Mouse (Mus musculus) hindbrain, embryonic 16.5 days (tissue): Measurements from ENCODE around the gene Gm11084. TPM values are rescaled to one million over a fixed set of nuclear protein-coding genes. Genes with fewer than 3 reads are reported as not detected.
A peak's percentile ranks its signal among the peaks of the same experiment; 100 is the strongest.

Experiments used
- ATAC-seq: fragments of 200-750 bp; cut with Nextera tagmentation; 2 replicates; pipeline ENCODE4 v1.8.0; 2017; ENCODE audit warnings: moderate TSS enrichment, moderate library complexity
- H3K27ac ChIP-seq: fragments of 300-500 bp; sonication (generic); 2 replicates; pipeline ENCODE4 v1.5.1; 2014; ENCODE audit warnings: low read depth, mild to moderate bottlenecking, control low read depth, low read length, moderate library complexity
- H3K27me3 ChIP-seq: fragments of 300-500 bp; sonication (generic); replicated peaks from 2 replicates; pipeline ENCODE4 v1.6.1; 2014; ENCODE audit warnings: low read length; ENCODE audit not compliant: control insufficient read depth, insufficient read depth
- H3K36me3 ChIP-seq: fragments of 300-500 bp; sonication (generic); 2 replicates; pipeline ENCODE4 v1.6.1; 2014; ENCODE audit warnings: mild to moderate bottlenecking, low read length, moderate library complexity, mixed read lengths; ENCODE audit not compliant: control insufficient read depth, insufficient read depth
- H3K4me1 ChIP-seq: fragments of 300-500 bp; sonication (generic); 2 replicates; pipeline ENCODE4 v1.6.1; 2014; ENCODE audit warnings: low read depth, low read length; ENCODE audit not compliant: control insufficient read depth, insufficient read depth
- H3K4me2 ChIP-seq: fragments of 300-500 bp; sonication (generic); 2 replicates; pipeline ENCODE4 v1.6.1; 2014; ENCODE audit warnings: mild to moderate bottlenecking, low read length, control low read depth, moderate library complexity
- H3K4me3 ChIP-seq: fragments of 300-500 bp; sonication (generic); 2 replicates; pipeline ENCODE4 v1.5.1; 2014; ENCODE audit warnings: mild to moderate bottlenecking, low read length, control low read depth, moderate library complexity
- H3K9ac ChIP-seq: fragments of 300-500 bp; sonication (generic); 2 replicates; pipeline ENCODE4 v1.6.1; 2014; ENCODE audit warnings: low read depth, mild to moderate bottlenecking, control low read depth, low read length, moderate library complexity
- H3K9me3 ChIP-seq: fragments of 300-500 bp; sonication (generic); 2 replicates; pipeline ENCODE4 v1.6.1; 2014; ENCODE audit warnings: mild to moderate bottlenecking, low read length, moderate library complexity; ENCODE audit not compliant: control insufficient read depth
- WGBS: fragments of 180-500 bp; shearing (Covaris S2); extraction: QIAGEN DNeasy Blood & Tissue Kit; methylation state at CpG from one replicate; pipeline ENCODE4 v1.1.7; 2014; 5-methylcytosine and 5-hydroxymethylcytosine counted together
- polyA plus RNA-seq: library from polyadenylated mRNA; unstranded; fragments of >200 nt; fragmentation: Nextera tagmentation; extraction: Ambion mirVana; gene quantifications from 2 replicates; pipeline ENCODE4 v1.2.1, GENCODE M21; 2015

Gene Gm11084
- polyA plus RNA-seq, 1 experiment from 2014 or later = not detected

DNA sequence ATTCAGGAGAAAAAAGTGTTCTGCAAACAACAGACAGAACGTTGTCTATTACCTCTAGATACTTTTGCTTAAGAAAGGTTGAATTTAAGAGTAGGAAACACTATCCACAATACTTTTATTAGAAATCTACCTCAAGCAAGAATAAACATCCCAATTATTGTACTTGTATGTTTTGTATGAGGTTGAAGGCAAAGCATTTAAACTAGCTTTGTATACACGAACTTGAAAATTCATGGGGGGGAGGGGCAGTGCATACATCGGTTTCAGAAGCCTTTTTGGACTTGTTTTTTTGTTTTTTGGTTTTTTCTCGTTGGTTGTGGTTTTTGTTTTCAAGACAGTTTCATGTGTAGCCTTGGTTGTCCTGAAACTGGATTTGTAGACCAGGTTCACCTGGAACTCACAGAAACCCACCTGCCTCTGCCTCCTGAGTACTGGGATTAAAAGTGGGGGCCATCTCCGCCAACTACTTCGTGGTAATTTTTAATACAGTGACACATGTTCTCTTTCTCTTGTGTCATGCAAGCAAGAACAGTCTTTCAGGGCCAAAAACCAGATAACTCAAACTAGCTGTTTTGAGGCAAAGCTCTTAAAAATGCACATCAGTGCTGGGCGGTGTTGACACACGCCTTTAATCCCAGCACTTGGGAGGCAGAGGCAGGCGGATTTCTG is 4.9 kb downstream of the Gm11084 start:
- H3K4me1 ChIP-seq = peaks cover 10% of the 10 kb centered on the region
- no peaks in the 10 kb centered on the region for H3K27me3 ChIP-seq
- H3K9ac ChIP-seq = no peak overlapping the region
- no peak overlapping the region; the same call in 1 of the 2 replicates for H3K27ac ChIP-seq
- no peak overlapping the region for H3K4me3 ChIP-seq
- no peaks in the 10 kb centered on the region for H3K9me3 ChIP-seq
- H3K36me3 ChIP-seq = no peaks in the 10 kb centered on the region
- WGBS = 71% methylated on average over 9 of the region's 9 CpGs
- ATAC-seq = no peak
- H3K4me2 ChIP-seq = peak overlapping the region; percentile 51

DNA sequence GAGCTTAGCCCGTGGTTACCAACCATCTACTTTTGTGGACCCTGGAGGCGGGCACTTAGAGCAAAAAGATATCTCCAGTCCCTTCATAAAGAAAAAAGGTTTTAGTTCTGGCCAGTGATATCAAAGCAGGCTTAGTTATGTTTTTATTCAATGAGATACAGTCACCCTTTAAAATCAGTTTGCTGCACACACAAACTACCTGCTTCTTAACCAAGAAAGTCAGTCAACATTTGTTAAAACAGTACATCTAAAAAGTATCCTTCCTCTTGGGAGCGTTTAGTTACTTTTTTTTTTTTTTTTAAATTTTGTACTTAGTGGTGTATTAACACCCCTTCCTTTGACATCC is 5.5 kb downstream of the Gm11084 start:
- no peaks in the 10 kb centered on the region for H3K36me3 ChIP-seq
- peak overlapping the region; percentile 98 for H3K4me3 ChIP-seq
- no peak for ATAC-seq
- WGBS = 9% methylated on average over 3 of the region's 3 CpGs
- peaks cover 13% of the 10 kb centered on the region for H3K4me1 ChIP-seq
- peak overlapping the region; percentile 100 for H3K27ac ChIP-seq
- peak overlapping the region; percentile 51 for H3K4me2 ChIP-seq
- no peaks in the 10 kb centered on the region for H3K27me3 ChIP-seq
- H3K9me3 ChIP-seq = no peaks in the 10 kb centered on the region
- peak overlapping the region; percentile 100 for H3K9ac ChIP-seq

GRCm38 (mm10) chr2:72980337-72981074 is 6.0 kb downstream of the Gm11084 start, which contains the start of gene Sp3:
Gene Sp3, minus strand, starts transcription at chr2:72980446.
- no peaks in the 10 kb centered on the region for H3K36me3 ChIP-seq
- no peaks in the 10 kb centered on the region for H3K27me3 ChIP-seq
- peaks cover 18% of the 10 kb centered on the region for H3K4me1 ChIP-seq
- H3K9me3 ChIP-seq = no peaks in the 10 kb centered on the region
- peak within 1 kb of the TSS; percentile 100 for H3K9ac ChIP-seq
- H3K4me3 ChIP-seq = peak within 1 kb of the TSS; percentile 98
- ATAC-seq = peak; percentile 94
- H3K27ac ChIP-seq = peak within 1 kb of the TSS; percentile 100
- under 1% methylated on average over 46 of the region's 64 CpGs for WGBS
- H3K4me2 ChIP-seq = peak within 1 kb of the TSS; percentile 51

DNA sequence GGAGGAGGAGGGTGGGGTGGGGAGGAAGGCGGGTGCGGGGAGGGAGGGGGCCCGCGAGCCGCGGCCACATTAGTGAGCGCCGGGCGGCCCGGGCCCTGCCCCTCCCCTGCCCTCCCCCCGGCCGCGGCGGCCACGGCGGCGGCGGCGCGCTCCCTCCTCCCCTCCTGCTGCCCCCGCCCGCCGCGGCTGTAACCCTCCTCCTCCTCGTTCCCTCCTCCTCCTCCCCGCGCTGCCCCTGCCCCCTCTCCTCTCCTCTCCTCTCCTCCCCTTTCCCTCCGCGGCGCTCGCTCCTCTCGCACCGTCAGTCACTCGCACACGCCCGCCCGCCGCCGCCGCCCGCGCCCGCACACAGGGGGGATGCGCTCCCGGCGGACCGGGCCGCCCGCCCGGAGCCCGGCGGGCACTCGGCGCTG is 6.9 kb downstream of the Gm11084 start:
- H3K36me3 ChIP-seq = no peaks in the 10 kb centered on the region
- peaks cover 19% of the 10 kb centered on the region for H3K4me1 ChIP-seq
- ATAC-seq = peak; percentile 59
- H3K27me3 ChIP-seq = no peaks in the 10 kb centered on the region
- peak overlapping the region; percentile 98 for H3K4me3 ChIP-seq
- peak overlapping the region; percentile 100 for H3K9ac ChIP-seq
- no peaks in the 10 kb centered on the region for H3K9me3 ChIP-seq
- H3K4me2 ChIP-seq = peak overlapping the region; percentile 36
- peak overlapping the region; percentile 100 for H3K27ac ChIP-seq
- WGBS = under 1% methylated on average over 41 of the region's 54 CpGs

DNA sequence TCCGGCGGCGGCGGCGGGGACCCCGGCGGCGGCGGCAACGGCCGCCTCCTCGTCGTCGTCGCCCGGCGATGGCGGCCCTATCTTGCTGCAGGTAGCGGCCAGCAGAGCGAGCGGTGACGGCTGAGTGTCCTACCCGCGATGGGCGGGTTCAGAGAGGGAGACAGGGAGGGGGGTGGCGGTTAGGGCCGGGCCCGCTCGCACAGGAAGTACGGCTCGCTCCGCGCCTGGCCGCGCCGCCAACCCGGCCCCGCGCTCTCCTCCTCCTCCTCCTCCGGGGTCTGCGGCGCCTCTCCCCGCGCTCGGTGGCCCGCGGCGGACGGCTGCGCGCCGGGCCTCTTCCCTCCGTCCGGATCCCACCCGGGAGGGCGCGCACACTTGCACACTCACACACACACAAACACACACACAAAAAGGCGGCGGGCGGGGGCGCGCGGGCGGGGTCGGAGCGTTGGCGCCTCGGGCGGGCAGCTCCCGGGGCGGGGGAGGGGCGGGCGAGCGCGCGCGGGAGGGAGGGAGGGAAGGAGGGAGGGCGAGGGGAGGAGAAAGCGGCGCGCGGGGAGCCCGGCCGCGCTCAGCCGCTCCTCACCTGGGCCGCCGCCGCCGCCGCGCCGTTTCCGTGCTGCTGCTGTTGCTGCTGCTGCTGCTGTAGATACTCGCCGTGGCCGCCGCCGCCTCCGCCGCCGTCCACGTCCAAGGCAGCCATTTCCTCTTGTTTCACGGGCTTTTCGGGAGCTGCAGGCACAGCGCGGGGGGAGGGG is 7.4 kb downstream of the Gm11084 start:
- H3K9me3 ChIP-seq = no peaks in the 10 kb centered on the region
- H3K27ac ChIP-seq = peak overlapping the region; percentile 100
- ATAC-seq = peak; percentile 82
- H3K9ac ChIP-seq = peak overlapping the region; percentile 100
- 2% methylated on average over 53 of the region's 107 CpGs for WGBS
- peak overlapping the region; percentile 98 for H3K4me3 ChIP-seq
- peaks cover 19% of the 10 kb centered on the region for H3K4me1 ChIP-seq
- H3K27me3 ChIP-seq = no peaks in the 10 kb centered on the region
- no peaks in the 10 kb centered on the region for H3K36me3 ChIP-seq
- peak overlapping the region; percentile 57 for H3K4me2 ChIP-seq

- peaks cover 19% of the 10 kb centered on the region for H3K4me1 ChIP-seq
- peak overlapping the region; percentile 100 for H3K27ac ChIP-seq
- peak overlapping the region; percentile 98 for H3K4me3 ChIP-seq
- no peaks in the 10 kb centered on the region for H3K9me3 ChIP-seq
- ATAC-seq = peak; percentile 34
- H3K27me3 ChIP-seq = no peaks in the 10 kb centered on the region
- 1% methylated on average over 36 of the region's 38 CpGs for WGBS
- H3K4me2 ChIP-seq = peak overlapping the region; percentile 57
- peak overlapping the region; percentile 100 for H3K9ac ChIP-seq
- no peaks in the 10 kb centered on the region for H3K36me3 ChIP-seq
These were observed 8.0 kb downstream of the Gm11084 start for GRCm38 (mm10) chr2:72978473-72978872.

DNA sequence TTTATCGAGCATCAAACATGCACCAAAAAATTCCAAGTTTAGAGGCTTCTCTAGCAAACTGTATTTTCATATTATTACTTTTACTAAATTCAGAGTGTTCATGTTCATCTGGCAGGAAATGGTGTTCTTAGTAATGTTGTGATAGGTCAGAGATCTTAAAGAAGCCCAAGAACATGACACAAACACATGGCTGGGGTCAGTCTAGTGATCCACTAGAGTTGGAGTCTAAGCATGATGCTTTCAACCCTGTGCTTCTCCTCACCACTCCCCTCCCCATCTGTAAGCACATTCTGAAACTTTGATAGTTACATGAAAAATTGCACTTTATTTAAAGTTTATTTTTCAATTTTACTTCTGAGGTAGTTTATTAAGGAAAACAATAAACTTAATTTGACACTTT is 9.2 kb downstream of the Gm11084 start:
- WGBS = 85% methylated on average over 1 of the region's 1 CpGs
- ATAC-seq = no peak

GRCm38 (mm10) chr2:72976036-72976435 is 10.5 kb downstream of the Gm11084 start:
- no peak overlapping the region for H3K4me3 ChIP-seq
- ATAC-seq = no peak
- 0 out of 2 replicates have a peak, but pooled peaks cover under 1% of the 10 kb centered on the region for H3K36me3 ChIP-seq
- no peak overlapping the region for H3K9ac ChIP-seq
- H3K27me3 ChIP-seq = no peaks in the 10 kb centered on the region
- no peaks in the 10 kb centered on the region for H3K9me3 ChIP-seq
- no peak overlapping the region for H3K27ac ChIP-seq
- peaks cover 19% of the 10 kb centered on the region for H3K4me1 ChIP-seq
- H3K4me2 ChIP-seq = no peak overlapping the region; the same call in 1 of the 2 replicates

More for the DNA sequence above, 9.2 kb downstream of the Gm11084 start:
- H3K4me3 ChIP-seq = no peak overlapping the region
- no peak overlapping the region for H3K9ac ChIP-seq
- peaks cover 19% of the 10 kb centered on the region for H3K4me1 ChIP-seq
- H3K27me3 ChIP-seq = no peaks in the 10 kb centered on the region
- H3K9me3 ChIP-seq = no peaks in the 10 kb centered on the region
- peak overlapping the region; percentile 43 for H3K4me2 ChIP-seq
- no peaks in the 10 kb centered on the region for H3K36me3 ChIP-seq
- no peak overlapping the region for H3K27ac ChIP-seq

DNA sequence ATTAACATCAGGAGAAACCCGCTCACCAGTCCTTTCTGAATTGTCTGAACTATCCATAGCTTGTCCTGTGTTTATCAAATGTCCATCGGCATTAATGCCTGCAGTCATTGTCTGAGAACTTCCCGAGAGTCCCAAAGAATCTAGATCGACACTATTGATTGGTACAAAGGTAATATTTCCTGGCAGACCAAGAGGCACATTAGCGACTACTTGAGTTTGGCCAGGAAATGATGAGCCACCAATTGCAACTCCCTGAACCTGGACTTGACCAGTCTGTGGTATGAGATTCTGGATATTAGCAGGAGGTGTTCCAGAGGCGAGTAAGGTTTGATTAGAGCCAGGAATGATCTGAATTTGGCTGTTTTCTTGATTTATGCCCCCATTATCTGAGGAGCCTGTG is 15.7 kb downstream of the Gm11084 start:
- no peak overlapping the region for H3K27ac ChIP-seq
- H3K4me2 ChIP-seq = no peak overlapping the region
- H3K4me3 ChIP-seq = no peak overlapping the region
- H3K36me3 ChIP-seq = peaks cover 12% of the 10 kb centered on the region
- no peaks in the 10 kb centered on the region for H3K9me3 ChIP-seq
- H3K27me3 ChIP-seq = no peaks in the 10 kb centered on the region
- WGBS = 92% methylated on average over 6 of the region's 6 CpGs
- ATAC-seq = no peak
- peaks cover 5% of the 10 kb centered on the region for H3K4me1 ChIP-seq
- H3K9ac ChIP-seq = no peak overlapping the region
